Mouse (Mus musculus) embryonic fibroblast, embryonic 13.5 days (primary cell): ENCODE measurements around the gene Fam196b.

Source experiments
- CTCF ChIP-seq: IDR thresholded peaks from 2 replicates; pipeline ENCODE4 v1.5.1; 2011; ENCODE audit warnings: mild to moderate bottlenecking, control low read depth, low read length, moderate library complexity, borderline replicate concordance; ENCODE audit not compliant: insufficient read depth
- POLR2A ChIP-seq: IDR thresholded peaks from 2 replicates; pipeline ENCODE4 v1.6.1; 2011; ENCODE audit warnings: low read depth, mild to moderate bottlenecking, control low read depth, low read length, moderate library complexity

DNA sequence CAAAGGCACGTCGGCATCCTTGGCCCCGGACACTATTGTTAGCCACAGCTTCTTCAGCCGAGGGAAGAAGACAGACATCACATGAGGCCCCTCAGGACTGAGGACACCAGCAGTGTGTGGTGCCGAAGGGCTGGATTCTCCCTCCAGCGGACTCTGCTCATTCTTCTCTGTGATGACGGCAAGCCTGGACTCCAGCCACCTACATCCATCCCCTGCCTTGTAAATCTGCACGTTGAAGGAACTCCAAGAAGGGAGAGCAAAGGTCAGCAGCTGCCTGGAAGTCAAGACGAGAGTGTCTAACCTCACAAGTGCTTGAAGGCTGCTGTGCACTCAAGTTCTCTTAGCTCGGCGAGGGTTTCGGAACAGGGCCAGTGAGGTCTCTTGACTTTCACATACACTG lies 40.8 kb downstream of the Fam196b start:
- TF ChIP-seq CTCF (no peak), POLR2A (no peak)
